Mouse (Mus musculus): ENCODE measurements around the gene Aldh3a2.
"Not testable (repeated sequence)": the region's sequence is repeated elsewhere in the genome, so short reads cannot be mapped to it uniquely, and the experiment has no call there.

The Aldh3a2 gene

DNA sequence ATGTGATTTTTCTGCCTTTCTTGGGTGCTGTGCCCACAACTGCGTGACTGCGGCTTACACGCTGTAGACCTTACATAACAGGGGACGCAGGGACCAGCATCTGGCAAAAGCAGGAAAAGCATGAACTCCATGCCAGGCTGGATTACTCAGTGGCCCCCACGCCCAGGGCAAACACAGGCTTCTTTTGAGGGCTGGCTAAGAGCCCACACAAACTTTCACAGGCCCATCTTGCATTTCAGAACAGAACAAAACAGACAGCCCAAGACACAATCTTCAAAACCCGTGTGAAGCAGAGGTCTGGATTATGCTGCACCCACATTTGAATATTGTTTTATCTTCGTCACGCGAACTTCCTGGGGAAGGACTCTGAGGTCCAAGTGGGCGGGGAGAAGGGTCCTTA lies 58.9 kb downstream of the Aldh3a2 start:
- no peak for DNase-seq (ENCODE audit: low read depth)

DNA sequence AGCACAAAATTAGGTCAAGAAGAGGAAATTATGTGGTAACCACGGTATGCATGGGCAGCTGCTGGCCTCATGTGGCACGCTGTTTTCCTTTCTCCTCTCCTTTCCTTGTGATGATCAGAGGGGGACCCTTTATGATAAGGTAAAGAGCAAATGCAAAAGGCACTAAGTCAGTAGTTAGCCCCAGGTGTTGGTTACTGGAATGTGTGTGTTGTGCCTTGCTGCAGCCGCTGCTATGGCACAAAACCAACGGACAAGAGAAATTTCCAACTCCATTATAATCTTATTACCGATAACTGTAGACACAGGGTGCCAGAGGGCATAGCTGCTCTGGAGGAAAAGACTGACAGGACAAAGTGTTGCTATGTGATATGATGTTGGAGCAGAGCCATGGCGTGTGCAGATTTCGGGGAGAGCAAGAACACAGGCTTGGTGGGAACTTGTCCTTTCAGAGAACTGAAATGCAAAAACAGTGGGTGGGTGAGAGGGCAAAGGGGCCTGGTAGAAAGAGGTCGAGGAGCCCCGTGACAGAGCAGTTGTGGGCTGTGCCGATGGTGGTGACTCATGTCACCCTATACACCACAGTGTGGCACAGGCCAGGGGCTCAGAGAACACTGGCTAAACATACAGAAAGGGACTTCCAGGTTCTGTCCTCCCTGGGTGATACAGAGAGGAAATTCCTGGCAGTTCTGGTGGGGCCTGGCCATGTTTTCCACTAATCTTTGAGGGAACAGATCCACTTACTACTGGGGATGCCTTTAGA lies 59.6 kb downstream of the Aldh3a2 start, which contains the start of gene Aldh3a1:
Aldh3a1 (plus strand) TSS at position 51 of the 760 bp plus-strand sequence.
- no peak for DNase-seq (ENCODE audit: low read depth)

DNA sequence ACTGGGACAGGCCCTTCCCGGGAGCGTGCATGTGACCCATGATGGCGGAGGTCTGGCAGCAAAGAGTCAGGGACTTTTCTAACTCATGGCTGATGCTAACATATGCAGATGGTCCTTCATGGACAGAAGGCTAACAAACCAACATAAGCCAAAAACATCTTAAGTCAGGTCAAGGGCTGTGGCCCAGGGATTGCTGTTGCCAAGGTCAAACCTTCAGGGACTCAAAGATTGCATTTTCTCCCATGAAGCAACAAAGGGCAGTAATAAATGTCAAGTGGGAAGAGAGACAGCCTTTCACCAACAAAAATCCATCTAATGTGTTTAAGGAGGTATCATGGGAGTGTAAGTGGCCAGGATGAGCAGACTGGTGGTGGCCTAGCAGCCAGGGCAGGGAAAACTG lies 61.1 kb downstream of the Aldh3a2 start:
- DNase-seq (ENCODE audit: low read depth): no peak

GRCm38 (mm10) chr11:61205167-61205950 lies 61.9 kb downstream of the Aldh3a2 start:
- no peak for DNase-seq (ENCODE audit: low read depth)

DNA sequence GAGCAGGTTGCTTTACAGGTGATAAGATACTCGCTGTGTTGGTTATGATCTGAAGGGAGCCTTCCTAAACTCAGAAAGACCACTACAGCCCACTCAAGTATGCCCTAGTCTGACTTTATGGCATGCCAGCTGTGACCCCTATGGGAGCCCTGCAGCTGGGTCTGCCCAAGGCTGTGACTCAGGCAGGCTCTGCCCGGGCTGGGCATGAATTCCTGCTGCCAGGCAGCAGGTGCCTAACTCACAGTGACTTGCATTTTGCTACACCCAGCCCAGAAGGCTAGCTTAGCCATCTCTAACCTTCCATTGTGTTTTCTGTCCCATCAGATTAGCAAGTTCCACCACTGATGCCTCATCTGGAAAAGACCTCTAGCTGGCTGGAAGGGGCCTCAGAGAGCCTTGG lies 64.5 kb downstream of the Aldh3a2 start:
- DNase-seq (ENCODE audit: low read depth): no peak

DNA sequence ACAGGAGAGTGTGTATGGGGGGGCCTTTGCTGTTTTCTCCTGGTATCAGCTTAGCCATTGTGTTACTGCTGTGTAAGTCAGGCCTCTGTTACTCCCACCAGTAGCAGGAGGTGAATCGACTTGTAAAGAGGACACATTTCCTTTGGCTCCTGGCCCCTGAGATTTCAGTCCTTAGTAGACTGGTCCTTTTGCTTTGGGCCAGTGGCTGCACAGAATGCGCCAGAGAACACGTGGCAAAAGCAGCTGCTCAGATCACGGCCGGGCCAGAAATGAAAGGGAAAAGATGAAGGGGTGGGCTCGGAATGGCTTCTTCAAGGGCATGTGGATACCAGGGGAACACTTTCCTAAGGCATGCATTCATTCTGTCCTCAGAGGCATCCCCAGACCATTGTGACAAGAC lies 65.1 kb downstream of the Aldh3a2 start:
- DNase-seq (ENCODE audit: low read depth): no peak

DNA sequence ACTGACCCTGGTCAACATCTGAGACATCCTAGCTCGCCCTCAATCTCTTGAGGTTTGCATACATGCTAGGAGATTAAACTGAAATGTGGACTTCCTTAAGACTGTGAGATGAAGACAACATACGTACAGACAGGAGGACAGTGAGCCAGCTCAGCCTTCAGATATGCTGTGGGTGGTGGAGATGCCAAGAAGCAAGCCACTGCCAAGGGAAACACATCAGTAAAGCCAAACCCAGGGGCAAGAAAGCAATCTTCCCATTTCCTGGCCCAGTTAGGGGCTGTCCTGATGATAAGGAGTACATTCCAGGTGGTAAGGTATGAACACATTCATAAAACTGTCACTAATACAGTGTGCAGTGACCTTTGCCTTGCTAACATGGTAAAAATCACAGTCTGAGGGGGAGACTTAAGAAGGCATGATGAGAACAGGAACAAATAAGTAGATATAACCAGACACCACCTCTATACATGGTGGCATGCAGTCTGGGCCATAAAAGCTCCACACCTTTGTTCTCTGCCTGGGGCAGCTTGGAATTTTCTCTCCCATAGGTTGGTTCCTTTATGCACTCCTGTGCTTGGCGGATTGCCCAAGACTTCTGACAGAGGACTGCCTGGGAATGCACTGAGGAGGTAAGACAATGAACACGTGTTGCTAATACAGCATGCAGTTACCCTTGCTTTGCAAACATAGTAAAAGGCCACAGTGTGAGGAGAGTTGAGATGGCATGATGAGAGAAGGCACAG lies 67.5 kb downstream of the Aldh3a2 start:
- DNase-seq (ENCODE audit: low read depth): no peak

DNA sequence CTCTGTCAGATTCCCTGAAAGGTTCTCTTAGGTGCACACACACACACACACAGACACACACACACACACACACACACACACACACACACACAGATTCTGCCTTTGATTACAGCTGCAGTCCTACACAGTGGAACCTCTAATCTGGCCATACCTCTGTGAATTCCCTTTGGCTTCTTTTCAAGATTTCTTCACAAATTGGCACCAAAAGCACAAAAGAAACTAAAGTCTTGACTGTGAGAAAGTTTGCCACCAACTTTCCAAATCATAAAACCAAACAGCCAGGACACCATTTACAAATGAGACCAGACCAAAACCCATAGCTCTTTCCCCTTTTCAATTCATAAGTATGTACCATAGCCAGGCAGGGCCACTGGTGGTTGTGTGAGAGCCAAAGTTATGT lies 69.3 kb downstream of the Aldh3a2 start:
- no peak for DNase-seq (ENCODE audit: low read depth)

DNA sequence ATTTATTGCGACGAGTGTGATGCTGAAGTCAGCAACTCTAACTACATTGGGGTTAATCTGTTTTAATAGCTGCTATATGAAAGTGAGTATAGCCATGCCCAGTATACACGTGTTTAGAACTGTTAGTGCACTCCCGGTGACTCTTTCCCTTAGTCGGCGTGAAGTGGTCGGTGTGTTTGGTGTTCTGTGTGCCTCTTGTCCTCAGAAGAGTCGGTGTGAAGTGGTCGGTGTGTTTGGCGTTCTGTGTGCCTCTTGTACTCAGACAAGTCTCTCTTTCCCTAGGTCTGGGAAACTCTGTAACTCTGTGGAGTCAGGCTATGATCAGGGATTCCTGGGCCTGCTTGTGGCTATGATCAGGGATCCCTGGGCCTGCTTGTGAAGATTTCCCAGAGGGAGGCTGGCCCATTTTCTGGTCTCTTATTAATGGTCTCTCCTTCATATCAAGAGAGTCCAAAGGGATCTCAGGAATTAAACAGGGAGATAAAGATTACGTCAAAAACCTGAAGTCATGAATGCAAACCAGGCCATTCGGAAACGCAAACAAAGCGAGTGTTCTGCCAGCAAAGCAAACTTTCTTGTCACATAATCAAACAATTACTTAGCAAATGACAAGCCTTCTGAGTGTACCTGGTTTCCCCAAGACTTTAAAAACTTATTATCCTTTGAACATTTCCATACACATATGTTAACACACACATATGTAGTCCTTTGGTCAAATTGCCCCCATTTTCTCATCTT lies 70.5 kb downstream of the Aldh3a2 start:
- no peak for DNase-seq (ENCODE audit: low read depth)

DNA sequence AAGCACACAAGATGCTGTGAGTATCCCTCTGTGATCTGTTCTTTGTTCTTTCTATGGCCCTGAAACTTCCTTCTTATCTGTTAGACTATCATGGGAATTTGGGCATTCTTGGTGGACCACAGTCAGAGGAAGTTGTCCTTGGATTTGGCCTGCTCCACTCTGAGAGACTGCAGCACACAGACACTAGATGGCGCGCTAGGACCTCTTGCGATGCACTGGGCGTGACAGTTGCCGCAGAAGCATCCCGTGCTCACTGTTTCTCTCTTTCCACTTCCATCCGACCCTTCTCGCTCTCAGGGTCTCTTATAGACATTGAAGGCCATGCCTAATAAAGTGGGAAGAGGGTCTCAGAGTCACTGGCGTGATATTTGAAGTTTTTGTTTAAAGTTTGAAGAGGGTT lies 73.9 kb downstream of the Aldh3a2 start:
- DNase-seq (ENCODE audit: low read depth): peak; percentile 83

GRCm38 (mm10) chr11:61192779-61193178 lies 74.5 kb downstream of the Aldh3a2 start:
- DNase-seq (ENCODE audit: low read depth): no peak

GRCm38 (mm10) chr11:61192123-61192522 lies 75.1 kb downstream of the Aldh3a2 start:
- DNase-seq (ENCODE audit: low read depth): not testable (repeated sequence)

GRCm38 (mm10) chr11:61190776-61191175 lies 76.5 kb downstream of the Aldh3a2 start:
- no peak for DNase-seq (ENCODE audit: low read depth)

DNA sequence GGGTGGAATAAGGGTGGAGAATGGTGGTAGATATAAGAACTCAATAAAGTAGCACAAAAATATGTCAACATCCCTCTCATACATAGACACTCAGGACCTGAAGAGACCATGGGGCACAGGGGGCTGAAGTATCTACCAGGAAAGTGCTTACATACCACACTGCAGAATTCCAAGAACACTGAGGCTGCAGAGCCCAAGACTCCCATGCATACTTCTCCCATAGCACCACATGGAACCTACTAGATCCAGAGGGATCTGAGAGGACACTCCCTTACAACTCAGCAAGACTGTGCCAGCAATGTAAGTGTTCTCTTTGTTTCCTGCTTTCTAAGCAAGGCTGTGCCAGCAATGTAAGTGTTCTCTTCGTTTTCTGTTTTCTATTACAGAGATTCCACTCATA lies 83.4 kb downstream of the Aldh3a2 start:
- DNase-seq (ENCODE audit: low read depth): no peak

GRCm38 (mm10) chr11:61181624-61182023 lies 85.6 kb downstream of the Aldh3a2 start:
- no peak for DNase-seq (ENCODE audit: low read depth)

DNA sequence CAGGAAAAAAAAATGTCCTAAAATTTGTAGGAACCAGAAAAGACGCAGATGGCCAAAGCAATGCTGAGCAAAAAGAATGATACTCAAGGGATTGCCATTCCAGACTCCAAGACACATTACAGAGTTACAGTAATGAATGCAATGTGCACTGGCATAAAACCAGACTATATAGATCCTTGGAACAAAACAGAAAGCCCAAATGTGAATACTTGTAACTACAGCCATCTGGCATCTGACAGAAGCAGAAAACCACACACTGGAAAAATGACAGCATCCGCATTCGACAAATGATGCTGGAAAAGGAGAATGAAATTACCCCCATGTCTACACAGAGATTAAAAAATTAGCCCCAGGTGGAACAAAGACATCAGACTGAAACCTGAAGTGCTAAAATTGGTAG lies 86.9 kb downstream of the Aldh3a2 start:
- no peak for DNase-seq (ENCODE audit: low read depth)

DNA sequence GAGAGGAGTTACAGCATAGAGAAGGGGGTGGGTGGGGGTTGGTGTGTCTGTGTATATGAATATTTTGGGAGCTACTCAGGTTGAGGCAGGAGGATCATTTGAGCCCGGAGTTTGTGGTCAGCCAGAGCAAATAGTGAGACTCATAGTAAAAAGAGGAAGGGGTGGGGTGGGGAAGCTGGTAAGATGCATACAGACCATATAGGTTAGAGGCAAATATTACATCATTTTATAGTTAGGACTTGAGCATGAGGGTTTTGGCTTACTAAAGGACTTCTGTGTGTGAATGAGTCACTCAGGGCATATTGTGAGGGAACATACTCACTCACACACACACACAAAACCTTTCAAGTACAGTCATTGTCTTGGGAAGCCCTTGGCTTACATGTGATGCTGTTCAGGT lies 90.9 kb downstream of the Aldh3a2 start:
- no peak for DNase-seq (ENCODE audit: low read depth)

- no peak for DNase-seq (ENCODE audit: low read depth)
These were observed 91.5 kb downstream of the Aldh3a2 start for GRCm38 (mm10) chr11:61175778-61176177.

DNA sequence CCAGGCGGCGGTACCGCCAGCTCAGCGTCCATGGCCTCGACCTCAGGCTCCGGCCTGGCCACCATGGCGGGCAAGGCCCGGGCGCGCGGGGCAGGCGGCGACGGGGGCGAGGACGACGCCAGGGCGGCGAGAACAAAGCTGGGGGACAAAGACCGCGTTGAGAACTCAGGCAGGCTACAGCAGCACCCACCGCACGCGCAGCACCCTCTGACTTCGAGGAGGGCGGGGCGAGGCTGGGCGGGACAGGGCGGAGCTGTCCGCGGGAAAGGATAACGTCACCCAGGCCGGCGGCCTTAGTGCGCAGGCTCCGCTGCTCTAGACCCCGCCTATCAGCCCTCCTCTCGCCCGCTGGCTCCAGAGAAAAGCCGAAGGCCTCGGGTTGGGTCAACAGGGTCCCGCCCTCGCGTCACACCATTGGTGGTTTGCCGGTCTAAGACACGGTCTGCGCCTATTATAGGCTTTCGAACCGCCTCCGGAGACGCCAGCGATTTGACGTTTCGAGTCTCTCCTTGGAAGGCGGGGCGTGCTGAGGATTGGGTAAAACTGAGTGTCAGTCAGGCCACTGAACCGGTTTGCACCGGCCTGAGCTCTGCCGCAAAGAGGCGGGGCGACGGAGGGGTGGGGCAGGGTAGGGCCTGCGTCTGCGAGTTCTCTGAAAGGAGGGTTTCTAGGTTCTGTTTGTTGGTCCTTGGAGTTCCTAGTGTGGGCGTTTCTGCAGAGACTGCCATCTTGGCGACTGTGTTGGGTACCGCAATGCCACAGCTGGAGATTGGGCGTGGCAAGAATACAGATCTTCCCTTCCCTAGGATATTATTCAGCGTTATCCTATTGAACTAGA lies 92.2 kb downstream of the Aldh3a2 start, which contains the start of gene Usp22:
Usp22 (minus strand) TSS at position 235 of the 838 bp plus-strand sequence.
- peak; percentile 100 for DNase-seq (ENCODE audit: low read depth)

DNA sequence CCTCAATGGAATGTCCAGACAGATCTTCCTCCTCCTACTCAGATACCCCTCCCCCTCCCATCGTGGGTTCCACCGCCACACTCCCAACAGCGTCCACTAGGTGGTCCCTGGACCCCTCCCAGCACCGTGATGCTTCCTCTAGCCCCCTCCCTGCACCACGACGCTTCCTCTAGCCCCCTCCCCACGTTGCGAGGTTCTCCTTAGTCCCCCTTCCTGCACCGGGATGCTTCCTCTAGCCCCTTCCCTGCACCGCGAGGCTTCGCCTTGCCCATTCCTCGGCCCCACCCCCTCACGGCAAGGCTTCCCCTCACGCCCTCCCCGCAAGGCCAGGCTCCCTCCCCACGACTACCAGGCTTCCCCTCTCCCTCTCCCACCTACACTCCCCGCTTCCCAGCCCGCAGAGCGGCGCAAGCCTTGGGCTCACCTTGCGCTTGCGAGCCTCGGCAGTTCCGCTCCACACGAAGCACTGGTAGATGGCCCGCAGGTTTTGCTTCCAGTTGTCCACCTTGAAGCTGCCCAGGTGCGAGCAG lies 92.9 kb downstream of the Aldh3a2 start:
- peak; percentile 73 for DNase-seq (ENCODE audit: low read depth)

- not testable (repeated sequence) for DNase-seq (ENCODE audit: low read depth)
These were observed 93.8 kb downstream of the Aldh3a2 start for GRCm38 (mm10) chr11:61173477-61173876.

All from naive thymus-derived CD4-positive, alpha-beta T cell, adult 2 months (primary cell).